Comparison of ENCODE assay signal across 35 mouse cellular contexts in the genomic region with DNA sequence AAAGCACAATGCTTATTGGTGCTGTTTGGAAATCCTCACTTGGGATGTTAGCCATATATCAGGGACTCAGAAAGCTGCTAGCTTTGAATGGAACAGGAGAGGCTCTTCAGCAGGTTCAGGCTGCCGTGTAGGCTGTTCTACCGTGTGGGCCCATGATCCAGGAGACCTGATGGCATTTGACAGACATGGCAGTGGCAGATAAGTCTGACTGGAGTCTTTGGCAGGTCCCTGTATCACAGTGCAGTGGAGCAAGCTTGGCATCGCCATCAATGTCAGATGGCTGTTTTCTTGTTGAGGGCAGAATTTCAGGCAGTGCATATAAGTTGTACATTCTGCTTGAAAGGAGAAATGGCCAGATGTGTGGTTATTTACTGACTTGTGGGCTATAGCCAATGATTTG.
"Had no signal": no experiment of that assay in that cellular context is flagged by ENCODE, and none has a peak within 500 bp of the region (broad histone marks: within the 10 kb centered on the region; RNA-seq: fewer than 3 reads in every experiment).

No protein-coding gene starts in this region.

- DNase-seq: heart, postnatal 10 days; heart, postnatal 14 days; heart, postnatal 36 days; heart, postnatal 4 days; kidney, adult 11 months; kidney, adult 18-20 months; kidney, adult 2 months; kidney, adult 8-10 months; kidney, adult 9 months; kidney, postnatal 10 days; kidney, postnatal 14 days; kidney, postnatal 25 days; kidney, postnatal 36 days; kidney, postnatal 4 days; layer of hippocampus, adult 9-11 months; layer of hippocampus, postnatal 36 days had no signal

- H3K27me3 ChIP-seq: heart, embryonic 12.5 days; heart, embryonic 13.5 days; heart, embryonic 15.5 days; hindbrain, embryonic 12.5 days; hindbrain, embryonic 13.5 days; hindbrain, embryonic 15.5 days; intestine, embryonic 15.5 days; kidney, embryonic 15.5 days had no signal

- H3K9ac ChIP-seq: heart, embryonic 12.5 days; heart, embryonic 13.5 days; heart, embryonic 15.5 days; hindbrain, embryonic 12.5 days; hindbrain, embryonic 13.5 days; hindbrain, embryonic 14.5 days; hindbrain, embryonic 15.5 days; intestine, embryonic 15.5 days; kidney, embryonic 15.5 days had no signal

- H3K4me1 ChIP-seq: heart, embryonic 10.5 days; heart, embryonic 12.5 days; heart, embryonic 13.5 days; heart, embryonic 15.5 days; hindbrain, embryonic 10.5 days; hindbrain, embryonic 12.5 days; hindbrain, embryonic 15.5 days; intestine, embryonic 15.5 days had no signal

- H3K27ac ChIP-seq: heart, embryonic 10.5 days; heart, embryonic 13.5 days; heart, embryonic 15.5 days; hindbrain, embryonic 10.5 days; hindbrain, embryonic 12.5 days; hindbrain, embryonic 13.5 days; hindbrain, embryonic 14.5 days; hindbrain, embryonic 15.5 days; hindbrain, postnatal 0 days; intestine, embryonic 15.5 days; kidney, embryonic 15.5 days; kidney, postnatal 0 days; layer of hippocampus, adult 2 months had no signal

- ATAC-seq: hindbrain, embryonic 16.5 days; hindbrain, postnatal 0 days; inflammation-experienced regulatory T-cells, adult 6 months; intestine, embryonic 15.5 days; intestine, embryonic 16.5 days; intestine, postnatal 0 days had no signal

- H3K9me3 ChIP-seq: heart, embryonic 10.5 days; heart, embryonic 12.5 days; heart, embryonic 13.5 days; heart, embryonic 15.5 days; hindbrain, embryonic 10.5 days; hindbrain, embryonic 12.5 days; hindbrain, embryonic 13.5 days; hindbrain, embryonic 15.5 days; intestine, embryonic 15.5 days; kidney, embryonic 15.5 days had no signal

- H3K4me2 ChIP-seq: heart, embryonic 11.5 days; heart, embryonic 12.5 days; heart, embryonic 13.5 days; heart, embryonic 15.5 days; hindbrain, embryonic 12.5 days; hindbrain, embryonic 13.5 days; hindbrain, embryonic 14.5 days; hindbrain, embryonic 15.5 days; intestine, embryonic 15.5 days; kidney, embryonic 15.5 days had no signal

- H3K36me3 ChIP-seq: intestine, embryonic 15.5 days had no signal

- H3K4me3 ChIP-seq: heart, embryonic 10.5 days; heart, embryonic 12.5 days; heart, embryonic 13.5 days; heart, embryonic 15.5 days; hindbrain, embryonic 10.5 days; hindbrain, embryonic 12.5 days; hindbrain, embryonic 13.5 days; hindbrain, embryonic 15.5 days; intestine, embryonic 15.5 days; kidney, embryonic 15.5 days; layer of hippocampus, adult 2 months had no signal
